Mouse (Mus musculus) liver, embryonic 14.5 days (tissue): ENCODE results near the gene Cxcr1.

Source experiments
- CTCF ChIP-seq: IDR thresholded peaks from 2 replicates; pipeline ENCODE4 v1.5.1; 2016; ENCODE audit warnings: antibody characterized with exemption, low read depth, control low read depth
- EP300 ChIP-seq: IDR thresholded peaks from 2 replicates; pipeline ENCODE4 v1.6.1; 2016; ENCODE audit warnings: antibody characterized with exemption, low read depth

- TF ChIP-seq CTCF (no peak), EP300 (no peak)
Observed at GRCm38 (mm10) chr1:74237671-74238070, 43.2 kb upstream of the Cxcr1 start.
